Mouse (Mus musculus): ENCODE measurements around the gene Bahcc1.
A peak's percentile ranks its signal among the peaks of the same experiment; 100 is the strongest.

Bahcc1 gene

DNA sequence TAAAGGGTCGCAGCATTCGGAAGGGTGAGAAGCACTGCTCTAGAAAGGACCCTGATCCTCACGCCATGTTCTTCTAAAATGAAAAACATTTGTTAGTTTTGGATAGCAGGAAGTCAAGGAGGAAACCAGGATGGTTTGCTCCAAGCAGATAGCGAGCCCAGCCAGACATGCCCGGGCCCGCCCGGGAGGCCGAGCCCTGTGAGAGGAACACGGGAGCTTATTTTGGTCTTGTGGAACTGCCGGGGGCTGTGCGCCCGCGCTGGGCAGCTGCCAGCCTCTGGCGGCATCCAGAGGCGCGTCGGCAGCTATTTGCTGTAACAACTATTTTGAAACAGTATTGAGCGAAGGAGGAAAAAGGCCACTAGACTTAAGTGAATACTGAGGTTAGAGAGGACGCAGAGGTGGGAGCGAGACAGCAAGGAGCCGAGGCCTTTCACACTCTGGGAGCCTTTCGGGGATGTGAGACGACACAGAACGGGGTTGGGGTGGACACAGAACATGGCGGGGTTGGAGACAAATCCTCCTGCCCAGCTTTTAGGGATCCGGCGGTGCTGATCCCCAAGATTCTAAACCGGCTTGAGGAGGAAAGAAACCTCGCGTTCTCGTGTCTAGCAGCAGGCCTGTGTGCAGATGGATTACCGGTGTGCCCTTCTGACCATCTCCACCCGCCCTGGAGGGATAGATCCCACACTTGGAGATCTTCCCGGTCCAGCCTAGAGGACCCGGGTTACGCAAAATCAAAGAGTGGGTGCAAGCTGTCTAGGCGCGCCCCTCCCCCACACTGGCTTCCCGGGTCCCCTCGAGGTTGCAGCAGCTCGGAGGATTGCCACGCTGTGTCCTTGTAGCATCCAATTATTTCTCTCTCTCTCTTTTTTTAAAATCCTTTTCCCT, 2.6 kb upstream of the Bahcc1 start:
- DNase-seq = peak; percentile 70

- peak; percentile 69 for DNase-seq
Observed at GRCm38 (mm10) chr11:120230841-120231370, 1.8 kb upstream of the Bahcc1 start.

GRCm38 (mm10) chr11:120231379-120231778, 1.4 kb upstream of the Bahcc1 start:
- peak; percentile 100 for DNase-seq

GRCm38 (mm10) chr11:120233441-120234135, 841 bp downstream of the Bahcc1 start:
- DNase-seq = peak; percentile 67

GRCm38 (mm10) chr11:120234136-120234775, 1.5 kb downstream of the Bahcc1 start:
- peak; percentile 66 for DNase-seq

GRCm38 (mm10) chr11:120234776-120235181, 2.0 kb downstream of the Bahcc1 start:
- no peak for DNase-seq

GRCm38 (mm10) chr11:120235385-120236113, 2.8 kb downstream of the Bahcc1 start:
- no peak for DNase-seq

DNA sequence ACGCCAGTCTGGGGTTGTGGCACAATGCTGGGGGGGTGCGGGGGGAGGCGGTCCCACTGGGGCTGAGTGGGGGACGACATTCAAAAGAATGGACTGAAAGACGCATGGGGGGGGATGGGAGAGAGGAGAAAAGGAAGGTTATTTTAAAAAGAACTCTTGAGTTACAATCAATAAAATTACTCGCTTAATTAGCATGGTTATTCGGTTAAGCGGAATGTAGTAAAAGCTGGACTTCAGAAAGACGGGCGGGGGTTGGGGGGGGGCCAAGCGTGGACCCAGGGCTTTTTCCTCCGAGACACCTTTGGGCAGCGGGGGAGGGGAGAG, 3.3 kb downstream of the Bahcc1 start:
- DNase-seq = no peak

DNA sequence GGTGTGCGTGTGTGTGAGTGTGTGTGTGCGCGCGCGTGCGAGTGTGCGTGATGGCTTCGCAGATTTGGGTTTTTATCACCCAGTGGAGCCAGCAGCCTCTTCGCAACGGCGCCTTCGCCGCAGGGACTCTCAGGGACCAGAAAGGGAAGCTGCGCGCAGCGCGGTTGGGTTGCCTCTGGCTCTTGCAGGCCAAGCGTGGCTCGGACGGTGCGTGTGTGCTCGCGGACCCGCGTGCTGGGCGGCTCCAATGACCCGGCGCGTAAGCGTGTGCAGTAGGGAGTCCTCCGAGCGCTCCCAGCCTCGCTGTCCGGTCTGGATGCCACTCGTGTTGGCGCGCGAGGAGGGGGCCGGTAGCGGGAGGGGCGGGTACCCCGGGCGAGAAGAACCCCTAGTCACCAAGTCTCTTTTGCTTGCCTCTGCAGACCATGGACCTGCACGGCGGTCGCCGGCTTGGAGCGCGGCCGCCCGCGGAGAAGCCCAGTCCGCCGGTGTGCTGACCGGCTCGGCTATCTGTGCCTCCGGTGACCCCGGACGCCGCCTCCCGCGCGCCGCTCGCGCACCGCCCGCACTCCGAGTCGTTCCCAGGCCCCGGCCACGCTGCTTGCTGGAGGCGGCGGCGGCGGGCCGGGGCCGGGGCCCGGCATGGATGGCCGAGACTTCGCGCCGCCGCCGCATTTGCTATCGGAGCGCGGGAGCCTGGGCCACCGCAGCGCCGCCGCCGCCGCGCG, 3.9 kb downstream of the Bahcc1 start:
- peak; percentile 69 for DNase-seq

- no peak for DNase-seq
Observed at GRCm38 (mm10) chr11:120237166-120238131, 4.7 kb downstream of the Bahcc1 start.

DNA sequence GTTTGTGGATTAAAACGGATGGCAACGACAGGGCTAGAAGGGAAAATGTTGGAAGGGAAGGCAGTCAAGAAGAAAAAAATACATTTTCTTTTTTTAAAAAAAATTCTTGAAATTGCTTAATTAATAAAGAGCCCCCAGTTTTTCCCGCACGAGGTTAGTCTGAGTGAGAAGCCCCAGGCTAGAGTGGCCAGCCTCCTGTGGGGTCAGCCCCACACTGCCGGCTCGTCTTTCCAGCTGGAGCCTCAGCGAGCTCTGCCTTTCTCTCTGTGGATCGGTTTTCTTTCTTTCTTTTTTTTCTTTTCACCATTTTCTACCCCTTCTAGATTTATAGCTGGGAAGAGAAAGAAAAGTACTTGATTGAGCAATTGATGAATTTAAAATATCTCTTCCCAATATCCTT, 5.6 kb downstream of the Bahcc1 start:
- no peak for DNase-seq

DNA sequence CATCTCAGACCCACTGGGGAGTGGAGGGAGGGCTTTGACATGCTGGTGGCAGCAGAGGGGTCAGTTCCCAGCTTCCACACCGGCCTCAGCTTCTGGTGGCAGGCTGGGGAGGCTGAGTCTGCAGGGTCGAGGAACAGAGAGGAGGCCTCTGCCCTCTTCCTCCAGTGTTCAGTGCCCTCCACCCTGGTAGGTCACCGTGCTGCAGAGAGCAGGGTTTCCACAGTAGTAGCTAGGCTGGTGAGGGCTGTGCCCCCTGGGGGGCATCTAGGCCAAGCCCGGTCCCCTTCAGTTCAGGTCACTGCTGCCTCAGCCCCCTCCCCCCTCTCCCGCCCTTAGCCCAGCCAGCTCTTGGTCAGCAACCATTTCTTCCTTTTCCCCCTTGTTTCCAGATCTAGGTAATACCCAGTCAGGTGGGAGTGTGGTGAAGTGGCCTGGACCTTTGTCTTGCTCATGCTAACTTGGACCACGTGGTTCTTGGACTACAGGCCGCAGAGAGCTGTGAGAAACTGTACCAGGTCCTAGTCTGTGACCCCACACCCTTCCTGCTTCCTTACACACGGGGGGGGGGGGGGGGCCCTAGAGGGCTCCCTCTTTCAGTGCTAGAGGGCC, 6.1 kb downstream of the Bahcc1 start:
- DNase-seq = no peak

DNA sequence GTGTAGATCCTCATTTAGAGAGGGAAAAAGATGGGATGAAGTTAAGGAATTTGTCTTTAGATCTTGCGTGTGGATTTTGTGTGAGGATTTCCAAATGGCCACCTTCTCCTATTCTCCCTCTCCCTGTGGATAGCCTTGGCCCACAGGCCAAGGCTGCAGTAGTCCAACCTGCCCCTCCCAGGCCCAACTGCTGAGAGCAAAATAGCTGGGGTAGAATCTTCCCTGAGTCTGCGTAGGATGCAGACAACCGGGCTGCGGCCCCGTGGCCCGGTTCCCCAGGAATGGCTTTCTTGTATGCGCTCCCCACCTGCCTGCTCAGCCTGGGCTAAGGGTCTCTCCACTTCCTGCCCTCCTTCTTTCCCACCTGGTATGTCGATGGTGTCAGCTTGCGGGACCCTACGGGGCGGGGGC, 6.8 kb downstream of the Bahcc1 start:
- DNase-seq = no peak

GRCm38 (mm10) chr11:120240206-120240605, 7.5 kb downstream of the Bahcc1 start:
- no peak for DNase-seq

DNA sequence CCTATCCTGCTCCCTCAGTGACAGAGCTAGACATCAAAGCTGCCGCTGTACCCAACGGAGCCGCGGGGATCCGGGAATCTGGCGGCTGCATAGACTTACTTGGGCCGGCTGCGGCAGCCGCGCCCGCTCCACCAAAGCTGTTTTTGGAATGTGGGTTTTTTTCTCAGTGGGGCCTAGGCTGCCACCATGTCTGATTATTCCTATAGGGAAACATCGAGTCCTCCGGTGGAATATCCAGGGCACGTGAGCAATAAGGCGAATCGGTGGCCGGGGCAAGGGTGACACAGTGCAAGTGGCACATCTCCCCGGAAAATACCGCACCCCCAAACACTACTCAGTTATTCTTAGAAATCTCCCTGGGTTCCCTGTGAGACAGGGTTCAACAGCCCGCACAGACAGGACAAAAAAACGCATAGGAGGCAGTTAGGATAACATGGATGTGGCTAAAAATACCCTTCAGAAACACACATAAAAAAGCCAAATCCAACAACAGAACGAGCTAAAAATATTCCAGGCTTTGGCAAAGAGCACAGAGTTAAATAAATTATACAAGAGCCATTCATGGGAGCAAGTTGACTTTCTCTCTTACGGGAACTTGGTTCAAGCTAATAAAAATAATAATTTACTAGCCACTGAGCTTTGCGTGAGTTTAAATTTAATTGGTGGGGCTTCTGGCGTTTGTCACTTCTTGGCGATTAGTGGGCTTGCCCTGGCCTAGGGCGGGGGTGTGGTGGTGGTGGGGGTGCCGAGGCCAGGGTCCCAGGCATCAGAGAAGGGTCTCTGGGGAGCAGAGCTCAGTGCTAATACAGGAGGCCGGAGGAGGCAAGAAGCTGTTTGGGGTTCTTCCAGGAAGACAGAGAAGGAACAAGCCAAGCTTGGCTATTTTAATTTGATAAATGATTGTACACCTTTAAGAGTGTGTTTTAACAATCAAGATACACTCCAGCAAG, 8.5 kb downstream of the Bahcc1 start:
- no peak for DNase-seq

GRCm38 (mm10) chr11:120241981-120242725, 9.4 kb downstream of the Bahcc1 start:
- no peak for DNase-seq

DNA sequence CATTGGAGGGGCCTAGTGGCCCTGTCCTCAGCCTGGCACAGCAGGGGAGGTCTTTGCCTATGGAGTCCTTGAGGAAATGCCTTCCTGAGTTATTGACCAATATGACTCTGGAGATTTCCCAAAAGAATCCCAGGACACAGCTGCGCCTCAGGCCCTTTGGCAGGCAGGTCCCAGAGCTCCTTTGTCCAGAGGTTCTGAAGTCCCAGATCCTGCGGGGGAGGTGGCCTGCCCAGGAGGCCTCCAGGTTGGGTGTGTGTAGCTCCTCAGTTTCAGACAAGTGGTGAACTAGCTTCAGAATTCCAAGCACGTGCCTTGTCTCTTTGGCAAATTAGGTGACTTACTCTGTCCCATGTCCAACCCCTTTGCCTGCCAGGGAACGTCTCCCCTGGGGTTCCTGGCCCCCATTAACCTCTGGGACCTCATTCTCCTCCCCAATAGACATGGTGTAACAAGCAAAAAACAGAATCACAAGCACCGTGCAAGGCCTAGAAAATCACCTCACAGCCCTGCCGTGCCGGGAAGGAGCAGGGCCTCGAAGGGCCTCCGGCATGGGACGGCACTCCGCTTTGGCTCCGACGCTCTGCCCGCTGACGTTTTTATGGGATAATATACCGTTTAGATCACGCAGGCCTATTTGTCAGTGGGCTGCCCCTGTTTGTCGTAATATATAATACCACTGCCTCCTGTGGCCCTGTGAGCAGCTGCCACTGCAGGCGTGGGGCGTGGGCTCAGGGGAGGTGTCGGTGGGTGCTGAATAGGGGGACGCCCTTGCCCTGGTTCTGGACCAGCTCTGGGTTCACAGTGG, 10.2 kb downstream of the Bahcc1 start:
- no peak for DNase-seq

DNA sequence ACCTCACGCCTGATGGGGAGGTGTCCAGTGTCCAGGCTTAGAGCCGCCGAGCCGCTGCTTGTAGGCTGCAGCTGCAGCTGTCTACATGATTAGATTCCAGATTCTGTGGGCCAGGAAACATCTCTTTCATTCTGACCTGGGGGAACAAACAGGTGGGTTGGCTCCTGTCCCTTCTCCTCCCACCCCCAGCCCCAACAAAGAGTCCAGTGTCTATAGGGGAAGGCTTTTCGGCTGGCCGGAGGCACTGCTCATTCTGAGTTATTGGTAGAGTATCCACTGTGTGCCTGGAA, 10.7 kb downstream of the Bahcc1 start:
- no peak for DNase-seq

Measured in cerebellum, adult 8-10 months (tissue).